18 mouse cellular contexts compared by ENCODE assay signal in the genomic region with DNA sequence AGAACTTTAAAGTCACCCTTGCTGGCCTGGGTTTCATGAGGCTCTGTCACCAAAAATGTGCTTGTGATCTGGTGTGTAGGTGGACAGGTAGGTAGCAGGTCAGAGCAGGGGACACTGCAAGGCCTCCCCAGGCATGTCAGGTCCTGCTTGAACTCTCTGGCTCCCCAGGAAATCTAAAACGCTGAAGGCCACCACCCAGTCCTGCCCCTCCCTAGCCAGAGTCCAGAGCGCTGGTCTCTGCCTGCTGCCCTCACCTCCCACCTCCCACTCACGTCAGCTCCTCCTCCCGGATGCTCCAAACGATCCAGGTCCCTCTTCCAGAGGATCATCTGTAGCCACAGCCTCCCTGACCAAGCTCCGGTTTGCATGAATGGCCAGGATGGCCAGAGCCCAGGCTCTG. TPM values are rescaled to one million over a fixed set of nuclear protein-coding genes. Genes with fewer than 3 reads are reported as not detected.
DNase-seq lines count a peak whose midpoint lies in the region; ATAC-seq lines count a peak whose summit lies in the region.
"Had no signal": no experiment of that assay in that cellular context is flagged by ENCODE, and none has a peak within 500 bp of the region (broad histone marks: within the 10 kb centered on the region; RNA-seq: fewer than 3 reads in every experiment).

No protein-coding gene starts in this region.

- no peaks in the 10 kb centered on the region for H3K9me3 ChIP-seq in heart, embryonic 16.5 days (replicated peaks; ENCODE audit: control insufficient read depth, low read length)
- H3K9me3 ChIP-seq in liver, embryonic 16.5 days (replicated peaks; ENCODE audit: control insufficient read depth, low read length): no peaks in the 10 kb centered on the region
- H3K9me3 ChIP-seq: embryonic facial prominence, embryonic 12.5 days; kidney, embryonic 15.5 days had no signal

- DNase-seq in heart, postnatal 4 days: no peak
- DNase-seq in urinary bladder, postnatal 14 days (ENCODE audit: low spot score): peak; percentile 53
- no peak for DNase-seq in urinary bladder, postnatal 4 days (ENCODE audit: low spot score in 2 of 2)
- no peak for DNase-seq in embryo, embryonic 11 days
- DNase-seq: adrenal gland, postnatal 14 days; B cell, adult 2 months; cerebellum, adult 18-20 months; cerebellum, postnatal 36 days; heart, adult 11 months; thymus, adult 2 months had no signal

- no peak overlapping the region for H3K27ac ChIP-seq in heart, embryonic 16.5 days (ENCODE audit: low read length)
- peak overlapping the region; percentile 43 for H3K27ac ChIP-seq in liver, embryonic 16.5 days (ENCODE audit: low read length)
- H3K27ac ChIP-seq: embryonic facial prominence, embryonic 12.5 days; kidney, embryonic 15.5 days; left cerebral cortex, adult 2 months had no signal

- no peak overlapping the region for H3K4me2 ChIP-seq in heart, embryonic 16.5 days (ENCODE audit: low read depth, low read length)
- no peak overlapping the region for H3K4me2 ChIP-seq in liver, embryonic 16.5 days (ENCODE audit: low read depth, low read length)

- no peak for ATAC-seq in heart, embryonic 16.5 days (replicated peaks; ENCODE audit: extremely low read depth, insufficient read depth, low FRiP score)
- ATAC-seq in liver, embryonic 16.5 days (ENCODE audit: low read depth): peak; percentile 39
- no peak for ATAC-seq in megakaryocyte progenitor cell, adult 5-6 weeks (replicated peaks; ENCODE audit: poor library complexity)
- ATAC-seq: forebrain, embryonic 16.5 days; midbrain, embryonic 16.5 days had no signal

- H3K9ac ChIP-seq in heart, embryonic 16.5 days (ENCODE audit: low read length): 0 out of 2 replicates have a peak overlapping the region, but pooled peaks have one; percentile 5
- no peak overlapping the region for H3K9ac ChIP-seq in liver, embryonic 16.5 days (ENCODE audit: low read depth, low read length)
- H3K9ac ChIP-seq: embryonic facial prominence, embryonic 12.5 days; kidney, embryonic 15.5 days had no signal

- peaks cover 26% of the 10 kb centered on the region for H3K4me1 ChIP-seq in heart, embryonic 16.5 days (ENCODE audit: control insufficient read depth, insufficient read depth, low read length)
- peaks cover 30% of the 10 kb centered on the region for H3K4me1 ChIP-seq in liver, embryonic 16.5 days (ENCODE audit: control insufficient read depth, low read depth, low read length)

- H3K36me3 ChIP-seq in heart, embryonic 16.5 days (ENCODE audit: control insufficient read depth, insufficient read depth): no peaks in the 10 kb centered on the region
- H3K36me3 ChIP-seq in liver, embryonic 16.5 days (ENCODE audit: control insufficient read depth, insufficient read depth): no peaks in the 10 kb centered on the region
- H3K36me3 ChIP-seq: embryonic facial prominence, embryonic 12.5 days; kidney, embryonic 15.5 days had no signal

- H3K27me3 ChIP-seq in heart, embryonic 16.5 days (ENCODE audit: control insufficient read depth, insufficient read depth, low read length): no peaks in the 10 kb centered on the region
- no peaks in the 10 kb centered on the region for H3K27me3 ChIP-seq in liver, embryonic 16.5 days (ENCODE audit: control insufficient read depth, insufficient read depth, low read depth, low read length)
- H3K27me3 ChIP-seq: embryonic facial prominence, embryonic 12.5 days had no signal

- 52% methylated on average over 6 of the region's 6 CpGs for WGBS in heart, embryonic 16.5 days
- WGBS in liver, embryonic 16.5 days (ENCODE audit: insufficient replicate concordance): 58% methylated on average over 6 of the region's 6 CpGs

- H3K4me3 ChIP-seq in heart, embryonic 16.5 days (ENCODE audit: low read length): no peak overlapping the region
- no peak overlapping the region for H3K4me3 ChIP-seq in liver, embryonic 16.5 days (ENCODE audit: low read depth, low read length)
- H3K4me3 ChIP-seq: kidney, embryonic 15.5 days; left cerebral cortex, adult 2 months had no signal

RNA-seq across cellular contexts. Expression of a gene that starts 43.0 kb away (rescaled TPM):
- polyA plus RNA-seq in heart, embryonic 16.5 days (2015; fragmentation: Nextera tagmentation; extraction: Ambion mirVana): 44.7 and 50.8 TPM in 2 replicates
- total RNA-seq in heart, postnatal 4 days (2021): 10 to 100 TPM; 37.7 to 38.1 TPM
- polyA plus RNA-seq in liver, embryonic 16.5 days (2015; fragmentation: Nextera tagmentation; extraction: Ambion mirVana): 22.0 and 22.4 TPM in 2 replicates
- 13.8 and 15.8 TPM in 2 replicates for total RNA-seq in megakaryocyte progenitor cell, adult 5-6 weeks (2015)
- 58.4 and 65.8 TPM in 2 replicates for total RNA-seq in megakaryocyte progenitor cell, adult 5-6 weeks (2017)
